Mouse (Mus musculus): ENCODE data around the gene Cyb5r4.
A peak's percentile ranks its signal among the peaks of the same experiment; 100 is the strongest.
"Not testable (repeated sequence)": the region's sequence is repeated elsewhere in the genome, so short reads cannot be mapped to it uniquely, and the experiment has no call there.

Gene Cyb5r4

DNA sequence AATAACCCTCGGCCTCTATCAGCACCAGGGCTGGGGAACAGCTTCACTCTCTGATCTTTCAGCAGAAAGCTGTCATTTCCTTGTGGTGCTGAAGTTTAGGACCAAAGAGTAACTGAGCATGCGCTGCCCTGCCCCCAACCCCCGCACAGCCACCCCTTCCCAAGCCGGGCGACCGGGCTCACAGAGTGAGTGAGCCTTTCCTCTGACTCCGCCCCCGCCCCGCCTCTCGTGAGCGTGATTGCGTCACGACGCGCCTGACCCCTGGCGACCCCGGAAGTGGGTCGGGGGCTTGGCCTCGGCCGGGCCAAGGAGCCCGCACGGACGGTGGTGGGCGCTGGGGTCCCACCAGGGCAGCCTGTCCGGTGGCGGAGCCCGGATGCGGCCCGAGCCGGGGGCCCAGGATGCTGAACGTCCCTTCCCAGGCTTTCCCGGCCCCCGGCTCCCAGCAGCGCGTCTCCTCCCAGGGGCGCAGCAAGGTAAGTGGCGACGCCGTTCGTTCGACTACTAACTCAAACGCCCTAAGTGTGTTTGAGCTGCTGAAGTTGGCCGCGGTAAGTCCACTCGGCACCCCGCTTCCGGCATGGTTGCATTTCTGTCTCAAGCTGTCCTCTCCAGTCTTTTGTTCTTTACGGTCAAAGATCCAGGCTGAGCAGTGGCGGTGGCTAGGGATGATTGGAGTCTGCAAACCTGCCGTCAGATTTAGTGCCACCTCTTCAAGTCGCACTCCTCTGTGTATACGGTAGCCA lies at the start of gene Cyb5r4:
Cyb5r4 (plus strand) TSS at position 237 of the 746 bp plus-strand sequence.
- DNase-seq (ENCODE audit: low read depth), result peak; percentile 91

DNA sequence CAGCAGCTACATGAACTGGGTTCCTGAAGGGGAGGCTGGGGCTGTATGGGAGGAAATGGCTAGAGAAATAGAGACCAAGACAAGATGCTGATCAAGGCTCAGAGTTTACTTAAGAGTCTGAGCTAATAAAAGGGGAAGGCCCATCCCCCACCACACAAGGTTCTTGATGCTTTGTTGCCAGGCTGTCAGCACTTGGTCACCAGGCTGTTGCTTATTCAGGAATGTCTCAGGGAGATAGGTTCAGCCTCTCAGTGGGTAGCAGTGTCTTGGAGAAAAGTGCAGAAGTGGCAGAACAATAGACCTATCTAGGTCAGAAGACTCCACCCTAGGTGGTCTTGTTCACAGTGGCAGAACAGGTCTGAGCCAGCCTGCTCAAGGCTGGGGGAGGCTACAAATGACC lies 49.3 kb upstream of the Cyb5r4 start:
- DNase-seq (ENCODE audit: low read depth), result not testable (repeated sequence)

DNA sequence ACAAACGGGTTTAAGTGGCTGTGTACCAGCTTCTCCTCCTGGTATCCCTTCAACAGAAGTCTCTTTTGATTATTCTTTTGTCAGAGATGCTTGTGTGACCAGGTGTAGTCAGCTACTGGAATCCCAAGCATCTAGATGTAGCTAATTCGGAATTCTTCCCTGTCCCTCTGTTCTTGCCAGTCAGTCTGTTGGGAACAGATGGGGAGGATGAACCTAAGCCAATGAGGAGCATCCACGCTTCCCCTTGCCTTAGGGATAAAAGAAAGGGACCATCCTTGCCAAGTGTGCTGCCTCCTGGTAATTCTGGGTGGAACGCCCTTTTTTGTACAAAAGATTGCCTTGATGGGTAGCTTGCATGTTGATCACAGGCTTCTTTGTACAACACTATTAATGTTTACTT lies 48.3 kb upstream of the Cyb5r4 start:
- DNase-seq (ENCODE audit: low read depth), result no peak

DNA sequence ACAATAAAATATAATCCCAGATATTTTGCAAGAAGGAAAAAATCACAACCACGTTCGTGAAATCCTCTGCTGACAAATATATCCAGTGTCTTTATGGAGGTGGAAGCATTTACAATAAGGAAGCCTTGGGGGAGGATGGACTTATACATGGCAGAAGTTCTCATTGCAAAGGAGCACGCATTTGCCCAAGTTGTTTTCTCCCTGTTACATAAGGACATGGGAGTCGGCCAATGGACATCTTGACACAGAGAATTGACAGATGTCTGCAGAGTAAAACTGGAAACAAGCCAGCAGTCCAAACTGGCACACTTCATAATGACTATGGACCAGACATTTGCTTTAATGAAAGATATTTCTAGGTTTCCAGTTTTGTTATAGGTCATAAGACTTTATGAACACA lies 44.9 kb upstream of the Cyb5r4 start:
- DNase-seq (ENCODE audit: low read depth), result no peak

DNA sequence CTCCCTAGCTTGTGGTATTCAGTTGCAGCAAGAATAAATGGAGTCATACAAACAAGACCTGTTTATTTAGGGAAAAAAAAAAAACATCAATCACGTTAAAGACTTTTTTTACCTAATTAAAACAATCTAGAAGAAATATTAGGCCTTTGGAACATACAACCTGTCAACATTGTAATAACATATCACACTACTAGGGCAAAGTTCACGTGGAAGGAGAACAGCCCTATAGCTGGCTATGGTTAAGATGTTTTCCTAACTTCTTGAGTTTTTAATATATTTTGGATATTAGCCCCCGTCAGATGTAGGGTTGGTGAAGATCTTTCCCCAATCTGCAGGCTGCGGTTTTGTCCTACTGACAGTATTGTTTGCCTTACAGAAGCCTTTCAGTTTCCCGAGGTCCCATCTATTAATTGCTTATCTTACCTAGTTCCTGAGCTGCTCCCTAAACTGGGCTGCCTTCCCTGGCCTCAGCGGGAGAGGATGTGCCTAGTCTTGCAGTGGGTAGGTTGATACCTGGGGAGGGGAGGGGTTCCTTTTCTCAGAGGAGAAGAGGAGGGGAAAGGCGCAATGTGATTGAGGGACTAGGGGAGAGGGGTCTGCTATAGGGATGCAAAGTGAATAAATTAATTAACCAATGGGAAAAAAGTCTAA lies 43.4 kb upstream of the Cyb5r4 start:
- DNase-seq (ENCODE audit: low read depth), result no peak

DNA sequence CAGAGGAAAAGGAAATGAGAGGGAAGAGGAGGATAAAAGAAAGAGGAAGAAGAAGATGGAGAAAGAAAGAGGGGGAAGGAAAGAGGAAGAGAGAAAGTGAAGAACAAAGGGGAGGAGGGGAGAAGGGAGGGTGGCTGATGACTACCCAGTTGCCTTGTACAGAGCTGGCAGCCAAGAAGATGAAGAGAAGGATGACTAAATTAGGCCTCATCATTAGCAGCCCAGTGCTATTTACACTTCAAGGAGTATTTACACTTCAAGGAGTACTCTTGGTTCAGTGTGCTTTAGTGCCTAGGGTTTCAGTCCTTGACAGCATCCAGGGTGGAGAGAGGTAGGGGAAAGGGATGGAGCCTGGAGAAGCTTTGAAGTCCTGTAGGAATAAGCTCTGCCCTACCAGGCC lies 41.8 kb upstream of the Cyb5r4 start:
- no peak for DNase-seq (ENCODE audit: low read depth)

DNA sequence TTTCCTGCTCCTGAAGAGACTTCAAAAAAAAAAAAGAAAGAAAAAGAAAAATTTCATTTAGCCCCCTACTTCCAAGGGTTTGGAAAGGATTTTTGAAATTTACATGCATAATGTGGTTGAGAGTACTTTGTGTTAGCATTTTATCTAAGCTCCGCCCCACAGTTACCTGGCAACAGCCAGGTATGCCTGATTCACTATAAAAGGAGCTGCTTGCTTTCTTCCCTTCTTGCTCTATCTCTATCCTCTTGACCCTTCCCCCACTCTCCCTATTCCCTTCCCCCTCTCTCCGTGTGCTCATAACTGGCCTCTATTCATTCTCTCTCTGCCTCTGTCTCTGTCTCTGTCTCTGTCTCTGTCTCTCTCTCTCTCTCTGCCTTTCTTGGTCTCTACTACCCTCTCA lies 40.9 kb upstream of the Cyb5r4 start:
- DNase-seq (ENCODE audit: low read depth), result no peak

DNA sequence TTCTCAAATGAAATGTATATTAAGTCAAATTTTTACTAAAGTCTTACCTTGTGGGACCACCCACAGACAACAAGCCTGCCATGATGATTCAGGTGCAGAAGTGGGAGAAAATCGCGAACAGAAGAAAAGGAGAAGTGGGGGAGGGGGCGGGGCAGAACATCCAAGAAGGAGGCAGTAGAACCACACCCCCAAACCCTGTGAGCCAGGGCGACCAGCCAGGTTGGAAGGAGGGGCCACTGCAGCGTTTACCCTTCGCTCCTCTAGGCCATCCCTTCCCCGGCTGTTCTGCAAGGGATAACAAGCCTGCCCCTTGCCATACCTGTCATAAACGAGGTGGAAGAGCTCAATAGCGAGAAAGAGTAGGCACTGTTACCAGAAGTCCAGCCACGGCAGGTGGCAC lies 40.3 kb upstream of the Cyb5r4 start:
- no peak for DNase-seq (ENCODE audit: low read depth)

DNA sequence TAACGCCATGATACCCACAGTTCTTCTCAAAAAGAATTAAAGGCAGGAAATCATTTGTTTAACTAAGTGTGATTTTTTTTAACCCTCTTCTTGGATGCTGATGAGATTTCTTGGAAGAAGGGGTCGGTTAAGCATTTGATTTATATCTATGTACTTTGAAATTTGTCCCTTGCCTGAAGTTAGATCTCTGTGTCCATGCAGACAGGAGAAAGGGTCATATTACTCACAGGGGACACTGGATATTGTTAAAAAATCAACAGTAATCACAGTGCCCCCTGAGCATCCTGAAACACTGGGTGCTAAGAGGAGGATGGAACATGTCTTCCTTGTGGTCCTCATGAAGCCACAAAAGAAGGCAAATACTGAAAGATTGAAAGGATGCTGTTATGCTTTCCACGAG lies 37.2 kb upstream of the Cyb5r4 start:
- no peak for DNase-seq (ENCODE audit: low read depth)

DNA sequence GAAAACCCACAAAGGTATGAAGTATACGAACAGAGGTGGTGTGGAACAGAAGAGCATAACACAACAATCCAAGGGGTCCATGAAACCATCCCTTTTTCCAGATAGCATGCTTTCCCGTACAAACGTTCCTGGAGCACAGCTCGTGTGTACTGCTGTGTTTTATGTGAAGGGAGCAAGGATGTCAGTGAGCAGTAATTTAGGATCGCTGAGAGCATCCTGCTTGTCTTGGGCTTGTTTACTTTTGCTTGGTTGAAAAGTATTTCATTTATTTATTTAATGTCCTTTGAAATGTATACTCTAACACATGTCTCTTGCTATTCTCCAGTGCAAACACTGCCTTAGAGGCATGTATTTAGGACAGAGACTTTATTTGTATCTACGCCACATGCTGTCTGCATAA lies 36.7 kb upstream of the Cyb5r4 start:
- no peak for DNase-seq (ENCODE audit: low read depth)

DNA sequence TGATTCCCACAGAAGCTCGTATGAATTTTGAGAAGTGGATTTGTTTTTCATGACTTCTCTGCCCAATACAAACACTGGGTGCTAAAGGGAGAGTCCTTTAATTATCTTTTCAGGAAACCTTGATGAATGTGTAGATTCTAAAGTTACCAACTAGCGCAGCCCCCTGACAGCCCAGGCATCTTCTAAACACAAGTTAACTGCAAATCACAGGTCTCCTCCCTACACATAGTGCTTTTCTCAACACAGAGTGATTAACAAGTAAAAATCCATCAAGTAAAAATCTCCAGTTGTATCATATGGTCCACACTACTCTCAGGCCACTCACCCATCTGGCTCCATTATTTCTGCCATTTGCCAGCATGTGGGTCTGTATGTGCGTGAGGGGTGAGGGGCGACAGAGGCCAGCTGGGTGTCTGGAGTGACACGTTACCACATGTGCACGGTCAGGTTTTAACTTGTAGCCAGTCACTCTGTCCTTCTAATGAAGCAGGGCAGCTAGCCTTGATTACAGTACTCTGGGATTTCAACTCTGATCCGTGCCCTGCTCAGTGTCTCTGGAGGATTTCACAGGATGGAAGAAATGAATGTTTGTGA lies 35.0 kb upstream of the Cyb5r4 start:
- DNase-seq (ENCODE audit: low read depth), result no peak

DNA sequence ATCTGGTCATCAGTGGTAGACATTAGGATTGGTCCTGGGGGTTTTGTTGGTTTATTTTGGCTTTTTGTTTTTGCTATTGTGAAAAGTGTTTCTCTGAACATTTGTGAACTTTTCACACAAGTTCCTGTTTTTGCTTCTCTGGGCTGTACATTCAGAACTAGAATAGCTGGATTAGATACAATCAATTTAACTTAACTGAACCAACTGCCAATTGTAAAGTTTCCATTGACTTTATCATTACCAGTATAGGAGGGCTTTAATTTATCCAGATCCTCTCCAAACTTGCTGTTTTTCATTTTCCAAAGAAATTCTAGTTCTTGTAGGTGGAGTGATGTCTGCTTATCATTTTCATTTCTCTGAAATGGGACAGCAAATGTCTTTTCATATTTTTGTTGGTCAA lies 32.0 kb upstream of the Cyb5r4 start:
- DNase-seq (ENCODE audit: low read depth), result no peak

DNA sequence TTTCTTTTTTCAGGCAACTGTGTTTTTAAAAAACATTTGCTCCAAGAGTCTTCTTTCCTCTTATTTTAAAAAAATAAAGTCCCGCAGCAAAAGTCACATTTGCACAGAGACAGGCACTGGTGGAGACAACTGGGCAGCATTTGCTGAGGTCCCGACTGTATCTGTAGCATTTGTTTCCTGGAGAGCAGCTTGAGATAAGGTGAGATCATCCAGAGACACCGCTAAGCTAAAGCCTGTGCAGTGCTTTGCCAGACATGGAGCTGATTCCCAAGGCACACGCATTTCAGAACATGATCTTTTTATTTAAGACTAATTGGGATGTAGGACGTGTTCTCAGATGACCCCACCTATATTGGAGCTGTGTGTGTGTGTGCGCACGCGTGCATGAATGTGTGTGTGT lies 30.1 kb upstream of the Cyb5r4 start:
- DNase-seq (ENCODE audit: low read depth), result no peak

DNA sequence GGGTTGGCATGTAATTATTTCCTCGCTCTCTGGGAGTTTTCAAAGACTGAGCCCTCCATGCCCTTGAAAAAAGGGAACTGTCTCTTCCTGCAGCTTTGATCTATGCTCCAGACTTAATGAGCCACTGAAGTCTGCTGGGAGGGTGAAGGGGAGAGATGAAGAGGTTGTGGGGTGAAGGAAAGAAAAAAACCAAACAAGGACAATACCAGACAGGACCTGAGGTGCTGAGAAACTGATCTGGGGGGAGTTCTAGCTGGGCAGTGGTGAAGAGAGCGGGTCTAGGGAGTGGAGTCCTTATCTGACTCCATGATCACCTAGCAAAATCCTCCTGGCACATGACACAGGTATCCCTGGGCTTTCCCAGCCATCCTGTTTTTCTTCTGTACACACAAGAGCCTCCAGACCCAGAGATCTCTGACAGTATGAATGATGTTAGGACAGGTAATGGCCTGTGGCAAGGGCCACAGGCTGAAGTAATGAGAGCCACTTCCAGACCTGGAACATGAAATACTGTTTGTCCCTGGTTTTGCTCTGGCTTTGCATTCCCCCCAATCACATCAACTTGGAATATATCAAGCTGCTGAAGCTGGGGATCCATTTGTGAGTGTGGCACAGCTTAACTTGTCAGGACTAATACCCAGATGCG lies 24.6 kb upstream of the Cyb5r4 start:
- DNase-seq (ENCODE audit: low read depth), result no peak

DNA sequence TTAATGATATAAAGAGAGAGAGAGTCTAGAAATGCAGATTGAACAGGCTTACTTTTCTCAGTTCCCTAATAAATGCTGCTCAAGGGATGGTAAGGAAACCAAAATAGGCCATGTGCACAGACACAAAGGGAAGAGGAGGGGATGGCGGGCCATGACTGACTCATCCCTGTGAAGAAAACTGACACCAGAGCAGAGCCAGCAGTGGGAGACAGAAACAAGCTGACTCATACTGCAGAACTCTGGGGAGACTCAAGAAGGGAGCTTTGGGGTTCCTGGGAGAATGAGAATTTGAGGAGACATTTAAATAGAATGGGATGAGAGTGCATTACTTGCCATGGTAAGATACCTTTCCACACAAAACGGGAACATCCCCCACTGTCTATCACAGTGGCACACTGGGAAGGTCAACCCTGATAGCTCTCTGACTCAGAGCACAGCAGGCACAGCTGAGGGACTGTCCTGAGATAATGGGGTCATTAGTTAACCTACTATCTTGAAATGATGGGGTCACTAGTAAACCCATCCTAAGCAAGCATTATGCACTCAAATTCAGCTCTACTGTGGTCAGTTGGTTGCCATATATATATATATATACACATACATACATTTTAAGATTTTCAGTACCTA lies 21.7 kb upstream of the Cyb5r4 start:
- peak; percentile 7 for DNase-seq (ENCODE audit: low read depth)

DNA sequence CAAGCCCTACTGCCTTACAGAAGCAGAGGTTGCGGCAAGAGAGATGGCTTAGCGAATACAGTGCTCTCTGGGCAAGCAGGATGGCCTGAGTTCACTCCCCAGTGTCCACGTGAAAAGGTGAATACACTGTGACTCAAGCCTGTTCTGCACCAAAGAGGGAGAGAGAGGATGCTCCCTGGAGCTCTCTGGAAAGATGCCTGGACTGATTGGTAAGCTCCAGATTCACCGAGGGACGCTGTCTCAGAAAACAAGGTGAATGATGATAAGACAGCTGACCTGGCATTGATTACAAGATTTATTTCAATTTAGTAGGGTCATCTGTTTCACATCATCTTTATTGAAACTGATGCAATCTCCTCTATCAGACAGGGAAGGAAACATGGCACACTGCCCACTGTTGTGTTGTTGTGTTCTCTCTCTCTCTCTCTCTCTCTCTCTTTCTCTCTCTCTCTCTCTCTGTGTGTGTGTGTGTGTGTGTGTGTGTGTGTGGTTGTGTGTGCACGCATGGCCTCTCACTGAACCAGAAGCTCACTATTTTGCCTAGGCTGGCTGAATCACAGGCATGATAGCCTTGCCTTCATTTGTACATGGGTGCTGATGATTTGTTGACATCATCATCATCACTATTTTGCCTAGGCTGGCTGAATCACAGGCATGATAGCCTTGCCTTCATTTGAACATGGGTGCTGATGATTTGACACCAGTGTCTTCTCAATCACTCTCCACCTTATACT lies 16.9 kb upstream of the Cyb5r4 start:
- no peak for DNase-seq (ENCODE audit: low read depth)

DNA sequence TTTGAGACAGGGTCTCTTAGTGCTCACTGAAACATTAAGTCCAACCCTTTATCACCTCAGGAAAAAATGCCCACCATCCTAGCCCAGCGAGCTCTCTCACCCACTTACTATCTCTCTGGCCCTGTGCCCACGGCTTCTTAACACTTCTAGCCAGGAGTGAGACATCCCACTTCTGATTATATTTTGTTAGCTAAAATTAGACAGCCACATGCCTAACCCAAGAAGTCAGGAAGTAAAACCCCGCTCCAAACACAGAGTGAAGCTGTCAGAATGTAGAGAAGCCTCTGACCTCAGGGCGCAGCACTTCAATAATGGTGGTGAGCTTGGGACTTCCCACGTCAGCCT lies 16.4 kb upstream of the Cyb5r4 start:
- DNase-seq (ENCODE audit: low read depth), result no peak

DNA sequence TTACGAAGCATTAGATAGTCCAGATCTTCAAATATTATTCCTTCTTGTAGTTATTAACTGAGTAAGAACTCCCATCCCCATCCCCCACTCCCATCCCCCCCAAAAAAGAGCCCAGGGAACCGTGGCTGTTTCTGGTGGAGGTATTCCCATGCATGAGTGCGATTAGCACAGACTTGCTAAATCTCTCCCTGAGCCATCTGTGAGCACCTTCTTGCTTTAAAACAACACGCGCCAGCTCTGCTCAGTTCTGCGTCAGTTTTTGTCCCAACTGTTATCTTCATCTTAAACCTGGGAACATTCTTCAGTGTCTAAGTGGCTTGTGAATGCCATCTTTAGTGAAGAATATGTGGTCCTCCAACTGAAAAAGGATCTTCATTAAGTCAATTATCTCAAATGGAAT lies 13.3 kb upstream of the Cyb5r4 start:
- DNase-seq (ENCODE audit: low read depth), result no peak

DNA sequence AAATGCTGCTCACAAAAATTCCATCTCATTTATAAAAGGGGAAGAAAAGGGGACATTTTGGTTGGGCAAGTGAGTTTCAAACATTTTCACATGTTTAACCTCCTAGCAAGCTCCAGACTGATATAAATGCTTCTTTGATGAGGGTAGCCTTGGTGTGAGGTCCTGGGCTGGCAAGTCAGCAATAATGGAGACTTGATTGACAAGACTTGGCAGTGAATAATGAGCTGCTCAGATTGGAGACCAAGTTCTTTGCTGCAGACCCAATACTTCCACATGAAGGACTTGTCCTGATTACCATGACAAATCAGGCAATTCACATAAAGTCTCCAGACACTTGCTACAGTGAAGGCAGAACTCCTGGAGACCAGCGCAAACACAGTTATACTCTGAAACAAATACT lies 12.9 kb upstream of the Cyb5r4 start:
- no peak for DNase-seq (ENCODE audit: low read depth)

DNA sequence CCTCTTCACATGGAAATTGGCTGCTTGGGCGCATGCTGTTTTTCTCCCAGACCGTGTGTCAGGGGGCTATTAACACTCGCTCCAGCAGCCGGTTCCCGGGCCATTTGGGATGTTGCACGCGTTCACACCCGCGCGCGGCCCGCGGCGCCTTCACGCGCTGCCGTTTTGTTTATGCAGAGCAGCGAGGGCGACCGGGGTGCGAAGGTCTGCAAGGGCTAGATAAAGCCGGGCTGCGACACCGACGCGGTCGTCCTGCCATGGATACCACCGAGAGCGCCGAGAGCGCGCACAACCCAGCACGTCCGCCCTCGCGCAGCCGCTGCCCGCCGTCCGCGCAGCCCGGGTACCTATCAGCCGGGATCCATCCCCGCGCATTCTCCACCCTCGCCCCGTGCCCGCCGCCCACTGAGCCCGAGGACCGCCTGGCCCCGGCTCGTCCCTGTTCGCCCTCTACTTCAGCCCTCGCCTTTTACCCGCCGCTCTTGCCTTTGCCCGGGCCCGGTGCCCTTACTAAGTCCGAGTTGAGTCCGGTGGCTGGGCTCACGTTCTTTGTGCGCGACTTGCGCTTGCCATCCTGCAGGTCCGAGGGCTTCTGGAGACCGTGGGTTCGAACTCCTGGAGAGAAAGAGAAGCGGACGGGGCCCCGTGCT lies 6.4 kb upstream of the Cyb5r4 start, which contains the start of gene Ripply2:
Ripply2 (plus strand) TSS at position 250 of the 650 bp plus-strand sequence.
- DNase-seq (ENCODE audit: low read depth), result no peak

DNA sequence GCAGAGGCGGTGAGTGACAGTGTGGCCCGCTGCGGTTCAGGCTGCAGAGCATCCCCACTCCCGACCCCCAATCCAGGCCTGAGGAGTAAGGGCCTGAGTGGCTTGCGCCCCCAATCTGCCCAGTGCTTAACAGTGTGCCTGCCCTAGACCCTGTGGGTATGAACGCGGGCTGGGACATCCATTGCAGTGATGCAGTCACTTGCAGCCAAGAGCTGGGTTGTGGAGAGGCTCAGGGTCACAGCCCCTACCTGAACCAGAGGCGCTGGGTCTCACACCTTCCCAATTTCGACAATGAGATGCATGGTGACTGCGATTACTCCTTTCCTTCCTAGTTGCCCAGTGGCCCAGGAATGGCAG lies 5.9 kb upstream of the Cyb5r4 start:
- no peak for DNase-seq (ENCODE audit: low read depth)

DNA sequence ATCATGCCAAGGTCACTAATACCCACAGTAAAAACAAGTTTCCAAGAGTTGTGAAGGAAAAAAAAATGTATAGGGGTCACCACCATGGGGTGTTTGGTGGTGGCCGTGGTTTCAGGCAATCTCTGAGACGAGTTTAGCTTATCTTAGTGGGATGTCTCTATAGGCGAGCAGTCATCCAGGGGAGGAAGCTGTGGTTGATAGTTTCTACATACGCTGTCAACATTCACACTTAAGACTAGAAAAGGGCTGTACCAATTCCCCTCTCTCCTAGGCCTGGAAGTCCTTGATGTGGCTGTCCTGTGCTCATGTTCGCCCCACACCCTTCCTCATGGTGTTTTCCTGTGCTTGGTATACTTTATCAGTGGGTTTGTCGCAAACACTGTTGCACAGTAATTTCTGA lies 4.0 kb downstream of the Cyb5r4 start:
- no peak for DNase-seq (ENCODE audit: low read depth)

Measured in fibroblast of lung, adult 2 months (primary cell).